Mouse (Mus musculus): Measurements from ENCODE around the gene Srd5a1. TPM values are rescaled to one million over a fixed set of nuclear protein-coding genes. Genes with fewer than 3 reads are reported as not detected.
"Not testable (repeated sequence)": the region's sequence is repeated elsewhere in the genome, so short reads cannot be mapped to it uniquely, and the experiment has no call there.

Gene Srd5a1
- polyA plus RNA-seq, 1 experiment from 2014 or later: 32.6 TPM

DNA sequence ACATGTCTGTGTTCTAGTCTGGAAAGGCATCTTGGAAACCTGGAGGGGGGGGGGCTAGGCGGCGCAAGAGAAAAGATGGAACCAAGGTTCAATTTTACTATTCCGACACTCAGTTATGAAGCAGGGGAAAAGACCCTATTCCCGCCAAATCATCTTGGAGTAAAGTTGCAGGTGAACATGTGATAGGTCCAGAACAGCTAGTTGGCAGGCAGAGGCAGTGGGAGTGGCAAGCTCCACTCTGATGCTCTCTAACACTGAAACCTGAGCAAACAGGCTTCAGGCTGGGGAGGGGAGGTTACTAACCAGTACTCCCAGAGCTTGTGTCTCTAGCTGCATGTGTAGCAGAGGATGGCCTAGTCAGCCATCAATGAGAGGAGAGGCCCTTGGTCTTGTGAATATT lies 45.8 kb downstream of the Srd5a1 start:
- not testable (repeated sequence) for ATAC-seq (ENCODE audit: insufficient number of reproducible peaks, insufficient read depth, low FRiP score, low TSS enrichment, low read depth); H3K36me3 ChIP-seq; H3K9me3 ChIP-seq; H3K4me1 ChIP-seq; H3K27ac ChIP-seq; H3K4me2 ChIP-seq; H3K27me3 ChIP-seq; H3K4me3 ChIP-seq; H3K9ac ChIP-seq
- WGBS: 88% methylated on average over 4 of the region's 4 CpGs

DNA sequence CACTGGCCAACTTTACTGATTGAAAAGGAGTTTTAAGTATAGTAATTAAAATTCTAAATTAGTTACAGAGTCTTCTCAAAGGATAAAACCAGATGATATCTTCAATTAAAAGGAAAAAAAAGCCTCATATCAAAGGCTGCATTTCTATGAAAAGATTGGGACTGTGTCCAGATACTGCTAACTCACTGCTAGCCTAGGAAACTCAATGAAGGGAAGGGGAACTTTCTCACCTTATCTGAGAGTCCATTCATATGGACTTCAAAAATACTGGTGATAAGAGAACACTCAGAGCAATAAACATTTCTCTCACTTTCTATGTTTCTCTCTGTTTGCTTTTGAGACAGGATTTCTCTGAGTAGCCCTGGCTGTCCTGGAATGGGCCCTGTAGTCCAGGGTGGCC lies 46.7 kb downstream of the Srd5a1 start:
- no peak overlapping the region for H3K27ac ChIP-seq
- H3K27me3 ChIP-seq: no peaks in the 10 kb centered on the region
- no peaks in the 10 kb centered on the region for H3K36me3 ChIP-seq
- no peak for ATAC-seq (ENCODE audit: insufficient number of reproducible peaks, insufficient read depth, low FRiP score, low TSS enrichment, low read depth)
- no peaks in the 10 kb centered on the region for H3K9me3 ChIP-seq
- H3K4me1 ChIP-seq: no peaks in the 10 kb centered on the region
- H3K9ac ChIP-seq: no peak overlapping the region
- H3K4me3 ChIP-seq: no peak overlapping the region
- H3K4me2 ChIP-seq: no peak overlapping the region

DNA sequence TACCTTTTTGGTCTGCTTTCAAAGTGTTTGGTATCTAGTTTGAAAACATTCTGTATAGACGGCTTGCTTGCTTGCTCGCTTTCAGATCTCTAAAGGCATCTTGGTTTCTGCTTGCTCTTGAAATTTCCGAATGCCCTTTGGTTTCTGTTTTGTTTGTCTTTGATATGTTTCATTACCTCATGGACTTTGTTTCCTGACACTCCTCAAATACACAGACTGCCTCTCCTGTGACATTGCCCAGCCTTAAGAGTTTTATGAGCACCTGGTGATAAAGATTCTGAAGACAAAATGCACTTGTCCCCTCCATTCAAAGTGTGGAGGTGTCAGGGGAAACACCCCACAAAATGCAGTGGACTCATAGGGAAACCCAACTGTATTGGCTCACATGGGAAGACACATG lies 47.3 kb downstream of the Srd5a1 start:
- Histone ChIP-seq H3K27me3 (no peaks in the 10 kb centered on the region), H3K27ac (no peak overlapping the region), H3K36me3 (no peaks in the 10 kb centered on the region), H3K4me3 (no peak overlapping the region), H3K9ac (no peak overlapping the region), H3K4me2 (no peak overlapping the region), H3K4me1 (no peaks in the 10 kb centered on the region), H3K9me3 (no peaks in the 10 kb centered on the region)
- WGBS: 65% methylated on average over 3 of the region's 3 CpGs
- no peak for ATAC-seq (ENCODE audit: insufficient number of reproducible peaks, insufficient read depth, low FRiP score, low TSS enrichment, low read depth)

DNA sequence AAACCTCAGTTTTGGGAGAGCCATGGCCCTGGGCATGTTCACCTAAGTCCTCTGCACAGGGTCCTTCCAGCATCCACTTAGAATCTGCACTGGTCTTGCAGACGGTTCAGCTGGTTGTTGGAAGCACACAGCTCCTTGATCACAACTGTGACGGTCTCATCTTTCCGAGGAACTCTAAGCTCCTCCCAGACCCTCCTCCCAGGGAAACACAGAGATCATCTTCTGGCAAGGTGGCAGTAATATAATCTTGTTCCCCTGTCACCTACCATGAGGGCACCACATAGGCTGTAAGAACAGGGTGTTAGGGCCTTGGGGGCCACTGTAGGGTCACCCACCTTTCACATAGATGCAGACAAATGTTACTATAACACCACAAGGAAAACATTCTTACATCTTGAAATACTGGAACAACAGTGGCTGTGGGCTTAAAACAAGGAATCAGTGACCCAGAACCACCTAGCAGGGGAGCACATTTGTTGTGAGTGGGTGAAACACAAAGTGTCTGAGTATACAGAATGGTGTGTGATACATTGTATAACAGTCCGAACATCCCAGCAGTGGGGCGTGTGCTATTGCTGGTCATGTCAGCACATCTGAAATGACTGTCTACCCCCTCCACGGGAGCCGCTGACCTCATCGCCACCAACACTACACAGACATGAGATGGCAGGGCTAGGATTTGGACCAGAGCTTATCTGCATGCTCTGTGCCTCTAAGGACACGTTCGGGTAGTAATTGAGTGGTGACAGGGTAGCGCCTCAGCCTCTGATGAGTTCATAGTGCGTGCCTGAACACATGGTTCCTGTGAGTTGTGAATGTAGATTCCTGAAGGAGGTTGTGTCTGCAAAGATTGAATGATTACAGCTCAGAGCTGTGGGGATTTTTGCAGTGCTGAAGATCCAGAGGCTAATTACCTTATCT lies 48.3 kb downstream of the Srd5a1 start:
- H3K9ac ChIP-seq: no peak overlapping the region
- ATAC-seq (ENCODE audit: insufficient number of reproducible peaks, insufficient read depth, low FRiP score, low TSS enrichment, low read depth): no peak
- H3K9me3 ChIP-seq: no peaks in the 10 kb centered on the region
- H3K4me1 ChIP-seq: no peaks in the 10 kb centered on the region
- H3K27ac ChIP-seq: no peak overlapping the region
- H3K4me3 ChIP-seq: no peak overlapping the region
- H3K27me3 ChIP-seq: no peaks in the 10 kb centered on the region
- no peak overlapping the region for H3K4me2 ChIP-seq
- 71% methylated on average over 12 of the region's 12 CpGs for WGBS
- H3K36me3 ChIP-seq: no peaks in the 10 kb centered on the region

DNA sequence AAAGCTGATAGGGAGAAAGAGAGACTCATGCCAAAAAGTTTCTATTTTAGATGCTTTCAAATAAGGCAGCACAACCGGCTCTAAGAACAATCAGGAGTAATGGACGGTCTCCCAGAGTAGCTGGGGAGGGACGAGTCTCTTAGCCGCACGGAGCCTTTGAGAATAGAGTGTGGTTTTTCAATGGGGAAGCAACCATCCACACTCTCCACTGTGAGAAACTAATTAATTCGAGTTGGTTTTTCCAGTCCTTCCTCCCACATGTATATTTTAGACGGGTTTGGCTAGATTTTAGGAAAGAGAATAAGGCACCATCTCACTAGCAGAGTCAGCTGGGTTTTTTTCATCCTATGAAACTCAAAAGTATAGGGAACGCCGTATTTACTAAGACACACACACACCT lies 49.2 kb downstream of the Srd5a1 start:
- Histone ChIP-seq H3K9me3 (no peaks in the 10 kb centered on the region), H3K27ac (no peak overlapping the region), H3K4me2 (no peak overlapping the region), H3K9ac (no peak overlapping the region), H3K4me3 (no peak overlapping the region), H3K4me1 (no peaks in the 10 kb centered on the region), H3K27me3 (no peaks in the 10 kb centered on the region), H3K36me3 (no peaks in the 10 kb centered on the region)
- ATAC-seq (ENCODE audit: insufficient number of reproducible peaks, insufficient read depth, low FRiP score, low TSS enrichment, low read depth): no peak
- 77% methylated on average over 9 of the region's 9 CpGs for WGBS

DNA sequence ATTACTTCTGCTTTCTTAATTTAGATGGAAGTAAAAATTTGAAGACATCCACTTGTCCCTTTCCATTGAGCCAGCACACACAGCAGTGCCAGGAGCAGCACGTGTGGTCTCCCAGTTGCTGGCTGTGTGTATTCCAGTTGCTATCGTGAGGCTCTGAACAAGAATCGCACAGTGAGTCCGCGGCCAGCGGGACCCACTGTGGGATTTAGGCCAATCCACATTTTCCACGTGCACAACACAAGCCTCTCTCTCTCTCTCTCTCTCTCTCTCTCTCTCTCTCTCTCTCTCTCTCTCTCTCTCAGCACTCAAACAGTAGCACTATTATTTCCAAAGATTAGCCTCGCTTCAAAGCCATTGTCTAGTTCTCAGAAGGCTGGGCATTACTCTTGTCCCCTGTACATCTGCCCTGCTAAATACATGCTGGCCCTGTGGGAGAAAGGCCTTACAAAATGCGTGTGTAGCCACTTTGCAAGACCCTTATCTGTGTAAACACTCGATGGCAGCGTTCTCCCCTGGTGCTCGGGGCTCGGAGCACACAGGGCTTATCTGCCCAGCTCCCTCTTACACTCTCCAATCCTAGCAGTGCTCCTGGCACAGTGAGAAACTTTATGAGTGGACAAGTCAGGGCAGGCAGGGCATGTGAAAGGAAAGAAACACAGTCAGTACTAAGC lies 51.8 kb downstream of the Srd5a1 start:
- H3K9ac ChIP-seq: no peak overlapping the region
- H3K4me3 ChIP-seq: no peak overlapping the region
- no peak for ATAC-seq (ENCODE audit: insufficient number of reproducible peaks, insufficient read depth, low FRiP score, low TSS enrichment, low read depth)
- no peaks in the 10 kb centered on the region for H3K36me3 ChIP-seq
- no peaks in the 10 kb centered on the region for H3K4me1 ChIP-seq
- no peak overlapping the region for H3K4me2 ChIP-seq
- H3K27ac ChIP-seq: no peak overlapping the region
- no peaks in the 10 kb centered on the region for H3K27me3 ChIP-seq
- no peaks in the 10 kb centered on the region for H3K9me3 ChIP-seq
- 65% methylated on average over 13 of the region's 13 CpGs for WGBS

DNA sequence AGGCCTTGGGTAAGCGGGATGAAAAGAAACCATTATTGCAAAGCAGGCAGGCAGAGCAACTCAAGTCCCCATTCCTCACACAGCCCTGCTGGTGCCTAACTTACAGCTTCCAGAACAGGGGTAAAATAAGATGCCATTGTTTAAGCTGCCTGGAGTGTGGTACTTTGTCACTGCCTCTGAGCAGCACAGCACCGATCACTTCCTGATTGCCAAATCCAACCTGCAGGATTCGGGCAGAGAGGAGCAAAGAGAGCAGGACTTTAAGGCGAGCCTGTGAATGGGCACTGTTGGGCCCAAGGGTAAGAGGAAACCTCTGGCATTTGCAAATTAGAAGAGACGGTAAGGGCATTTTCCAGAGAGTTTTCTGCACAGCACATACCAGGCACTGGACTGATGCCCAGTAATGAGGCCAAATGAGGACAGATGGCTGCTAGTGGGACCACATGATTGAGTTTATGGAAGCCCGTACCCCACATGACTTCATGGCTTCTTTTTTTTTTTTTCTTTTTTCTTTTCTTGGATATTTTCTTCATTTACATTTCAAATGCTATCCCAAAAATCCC lies 53.1 kb downstream of the Srd5a1 start:
- Histone ChIP-seq H3K4me3 (no peak overlapping the region), H3K4me1 (no peaks in the 10 kb centered on the region), H3K9ac (no peak overlapping the region), H3K9me3 (no peaks in the 10 kb centered on the region), H3K4me2 (no peak overlapping the region), H3K27me3 (no peaks in the 10 kb centered on the region), H3K27ac (no peak overlapping the region), H3K36me3 (no peaks in the 10 kb centered on the region)
- 71% methylated on average over 6 of the region's 6 CpGs for WGBS
- ATAC-seq (ENCODE audit: insufficient number of reproducible peaks, insufficient read depth, low FRiP score, low TSS enrichment, low read depth): no peak

DNA sequence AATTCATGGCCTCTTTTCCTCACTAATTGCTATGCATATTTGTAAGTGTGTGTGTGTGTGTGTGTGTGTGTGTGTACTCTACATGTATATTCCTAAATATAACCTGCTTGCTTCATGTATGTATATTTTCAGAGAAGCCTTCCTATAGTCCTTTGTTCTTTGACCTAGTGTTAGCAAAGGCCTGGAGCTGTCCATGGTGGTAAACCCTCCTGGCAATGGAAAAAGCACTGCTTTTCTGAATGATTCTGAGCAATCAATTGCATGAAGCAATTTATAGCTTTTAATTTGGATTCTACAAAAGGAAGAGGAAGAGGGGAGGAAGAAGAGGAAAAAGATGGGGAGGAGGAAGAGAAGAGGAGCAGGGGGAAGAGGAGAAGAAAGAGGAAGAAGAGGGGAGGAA lies 54.5 kb downstream of the Srd5a1 start:
- H3K36me3 ChIP-seq: no peaks in the 10 kb centered on the region
- H3K27me3 ChIP-seq: no peaks in the 10 kb centered on the region
- H3K4me3 ChIP-seq: no peak overlapping the region
- ATAC-seq (ENCODE audit: insufficient number of reproducible peaks, insufficient read depth, low FRiP score, low TSS enrichment, low read depth): no peak
- no peak overlapping the region for H3K9ac ChIP-seq
- no peaks in the 10 kb centered on the region for H3K9me3 ChIP-seq
- H3K27ac ChIP-seq: no peak overlapping the region
- H3K4me2 ChIP-seq: no peak overlapping the region
- H3K4me1 ChIP-seq: no peaks in the 10 kb centered on the region

DNA sequence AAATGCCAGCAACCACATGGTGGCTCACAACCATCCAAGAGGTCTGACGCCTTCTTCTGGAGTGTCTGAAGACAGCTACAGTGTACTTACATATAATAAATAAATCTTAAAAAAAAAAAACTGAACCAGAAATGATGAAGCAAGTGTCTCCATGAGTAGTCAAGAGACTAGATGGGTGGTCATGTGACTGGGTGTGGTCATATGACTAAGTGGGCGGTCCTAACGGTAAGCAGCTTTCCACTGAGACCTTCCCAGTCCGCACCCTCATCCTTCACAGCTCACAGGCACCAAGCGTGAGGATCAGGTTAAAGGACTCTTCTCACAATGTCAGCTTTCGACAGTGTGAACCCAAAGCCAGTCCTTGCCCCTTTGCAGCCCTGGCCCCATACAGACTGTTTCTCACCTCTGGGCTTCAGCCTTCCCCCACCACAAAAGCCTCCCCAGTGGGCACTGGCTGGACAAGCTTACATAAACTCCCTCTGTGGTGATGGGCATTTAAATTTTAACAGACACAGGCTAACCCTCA lies 55.2 kb downstream of the Srd5a1 start:
- H3K36me3 ChIP-seq: no peaks in the 10 kb centered on the region
- H3K9ac ChIP-seq: no peak overlapping the region
- ATAC-seq (ENCODE audit: insufficient number of reproducible peaks, insufficient read depth, low FRiP score, low TSS enrichment, low read depth): no peak
- no peak overlapping the region for H3K27ac ChIP-seq
- H3K4me1 ChIP-seq: no peaks in the 10 kb centered on the region
- H3K9me3 ChIP-seq: no peaks in the 10 kb centered on the region
- H3K4me3 ChIP-seq: no peak overlapping the region
- no peak overlapping the region for H3K4me2 ChIP-seq
- WGBS: 84% methylated on average over 6 of the region's 6 CpGs
- H3K27me3 ChIP-seq: no peaks in the 10 kb centered on the region

DNA sequence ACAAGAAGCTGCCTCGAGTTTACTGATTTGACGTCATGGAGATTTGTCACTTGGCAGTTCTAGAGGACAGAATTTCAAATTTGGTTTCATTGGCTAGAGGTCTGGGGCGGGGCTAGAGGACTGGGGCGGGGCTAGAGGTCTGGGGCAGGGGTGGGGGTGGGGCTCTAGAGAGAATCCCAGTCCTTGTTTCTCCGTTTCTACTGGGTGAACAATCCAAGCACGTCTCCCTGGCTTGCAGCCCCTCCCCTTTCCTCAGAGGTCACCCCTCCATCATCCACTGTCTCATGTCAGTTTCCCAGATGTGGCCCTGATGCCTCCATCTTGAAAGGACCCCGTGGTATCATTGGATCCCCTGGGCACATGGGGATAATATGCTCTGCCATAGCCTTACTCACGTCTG lies 56.2 kb downstream of the Srd5a1 start:
- H3K9ac ChIP-seq: no peak overlapping the region
- no peak overlapping the region for H3K4me3 ChIP-seq
- 29% methylated on average over 8 of the region's 8 CpGs for WGBS
- ATAC-seq (ENCODE audit: insufficient number of reproducible peaks, insufficient read depth, low FRiP score, low TSS enrichment, low read depth): no peak
- no peak overlapping the region for H3K4me2 ChIP-seq
- no peaks in the 10 kb centered on the region for H3K9me3 ChIP-seq
- H3K36me3 ChIP-seq: no peaks in the 10 kb centered on the region
- H3K4me1 ChIP-seq: no peaks in the 10 kb centered on the region
- no peaks in the 10 kb centered on the region for H3K27me3 ChIP-seq
- no peak overlapping the region for H3K27ac ChIP-seq

DNA sequence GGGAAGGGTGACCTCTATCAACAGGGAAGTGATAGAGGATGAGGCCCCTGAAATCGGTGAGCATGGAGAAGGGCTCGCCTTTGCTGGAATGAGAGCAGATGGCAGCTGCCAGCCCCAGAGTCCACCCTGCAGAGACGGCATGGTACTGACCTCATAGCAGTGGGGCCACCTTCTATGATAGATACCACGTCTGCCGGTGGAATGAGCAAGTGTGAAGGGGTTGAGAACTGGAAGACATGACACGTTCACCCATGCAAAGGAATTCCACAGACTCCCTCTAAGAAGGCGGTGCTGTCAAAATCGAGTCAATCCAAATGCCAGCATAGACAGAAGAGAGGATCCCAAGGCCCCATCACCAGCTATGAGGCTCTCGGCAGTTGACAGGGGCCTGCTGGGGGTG lies 57.0 kb downstream of the Srd5a1 start:
- Histone ChIP-seq H3K36me3 (no peaks in the 10 kb centered on the region), H3K4me2 (no peak overlapping the region), H3K4me1 (no peaks in the 10 kb centered on the region), H3K9ac (no peak overlapping the region), H3K4me3 (no peak overlapping the region), H3K27me3 (no peaks in the 10 kb centered on the region), H3K9me3 (no peaks in the 10 kb centered on the region), H3K27ac (no peak overlapping the region)
- no peak for ATAC-seq (ENCODE audit: insufficient number of reproducible peaks, insufficient read depth, low FRiP score, low TSS enrichment, low read depth)
- WGBS: 84% methylated on average over 9 of the region's 9 CpGs

DNA sequence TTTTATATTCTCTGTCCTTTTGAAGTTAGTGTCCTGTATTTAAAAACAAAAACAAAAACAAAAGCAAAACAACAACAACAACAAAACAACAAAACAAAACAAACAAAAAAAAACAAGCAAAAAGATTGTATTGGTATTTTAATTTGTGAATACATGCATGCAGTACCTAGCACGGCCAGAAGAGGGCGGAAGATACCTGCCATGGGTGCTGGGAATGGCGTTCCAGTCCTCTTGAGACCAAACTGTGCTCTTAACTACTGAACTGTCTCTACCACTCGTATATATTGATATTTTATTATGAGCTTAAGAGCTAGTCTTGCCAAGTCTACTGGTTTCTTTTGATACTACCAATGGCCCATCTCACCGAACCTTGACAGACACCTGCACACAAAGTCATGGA lies 58.2 kb downstream of the Srd5a1 start:
- ATAC-seq (ENCODE audit: insufficient number of reproducible peaks, insufficient read depth, low FRiP score, low TSS enrichment, low read depth): no peak
- no peaks in the 10 kb centered on the region for H3K9me3 ChIP-seq
- H3K27me3 ChIP-seq: no peaks in the 10 kb centered on the region
- no peak overlapping the region for H3K4me2 ChIP-seq
- H3K4me3 ChIP-seq: no peak overlapping the region
- no peak overlapping the region for H3K9ac ChIP-seq
- no peak overlapping the region for H3K27ac ChIP-seq
- H3K36me3 ChIP-seq: no peaks in the 10 kb centered on the region
- WGBS: 22% methylated on average over 5 of the region's 5 CpGs
- H3K4me1 ChIP-seq: no peaks in the 10 kb centered on the region

Data from embryonic facial prominence, embryonic 13.5 days (tissue).